Mouse (Mus musculus) CD4-positive, CD25-positive, alpha-beta regulatory T cell, adult 2 months (primary cell): ENCODE measurements around the gene Olfr944.

ENCODE experiments used
- DNase-seq: peaks from one replicate; pipeline ENCODE4 v3.0.0-alpha.2; 2012; ENCODE audit warnings: low read depth, low spot score

Gene Olfr944

GRCm38 (mm10) chr9:39201620-39202019 is at the start of gene Olfr944:
TSS of gene Olfr944 (plus strand) at chr9:39201920.
- DNase-seq: no peak

- DNase-seq: no peak
Observed at GRCm38 (mm10) chr9:39152401-39152800, 49.3 kb upstream of the Olfr944 start.

GRCm38 (mm10) chr9:39166004-39166403 is 35.7 kb upstream of the Olfr944 start, which contains the start of gene Olfr943:
TSS of gene Olfr943 (plus strand) at chr9:39166304.
- no peak for DNase-seq

- no peak for DNase-seq
Observed at GRCm38 (mm10) chr9:39249894-39250293, 48.2 kb downstream of the Olfr944 start, which contains the start of gene Olfr1537. TSS of gene Olfr1537 (minus strand) at chr9:39249994.
